Mouse (Mus musculus) 3134 (cell line): ENCODE results near the gene Zbtb25.
A peak's percentile ranks its signal among the peaks of the same experiment; 100 is the strongest.

Experiments
- DNase-seq: peaks from one replicate; pipeline ENCODE4 v3.0.0-alpha.2; 2011; ENCODE audit warnings: low spot score; ENCODE audit not compliant: insufficient read length; ENCODE audit errors: extremely low read depth

The Zbtb25 gene

DNA sequence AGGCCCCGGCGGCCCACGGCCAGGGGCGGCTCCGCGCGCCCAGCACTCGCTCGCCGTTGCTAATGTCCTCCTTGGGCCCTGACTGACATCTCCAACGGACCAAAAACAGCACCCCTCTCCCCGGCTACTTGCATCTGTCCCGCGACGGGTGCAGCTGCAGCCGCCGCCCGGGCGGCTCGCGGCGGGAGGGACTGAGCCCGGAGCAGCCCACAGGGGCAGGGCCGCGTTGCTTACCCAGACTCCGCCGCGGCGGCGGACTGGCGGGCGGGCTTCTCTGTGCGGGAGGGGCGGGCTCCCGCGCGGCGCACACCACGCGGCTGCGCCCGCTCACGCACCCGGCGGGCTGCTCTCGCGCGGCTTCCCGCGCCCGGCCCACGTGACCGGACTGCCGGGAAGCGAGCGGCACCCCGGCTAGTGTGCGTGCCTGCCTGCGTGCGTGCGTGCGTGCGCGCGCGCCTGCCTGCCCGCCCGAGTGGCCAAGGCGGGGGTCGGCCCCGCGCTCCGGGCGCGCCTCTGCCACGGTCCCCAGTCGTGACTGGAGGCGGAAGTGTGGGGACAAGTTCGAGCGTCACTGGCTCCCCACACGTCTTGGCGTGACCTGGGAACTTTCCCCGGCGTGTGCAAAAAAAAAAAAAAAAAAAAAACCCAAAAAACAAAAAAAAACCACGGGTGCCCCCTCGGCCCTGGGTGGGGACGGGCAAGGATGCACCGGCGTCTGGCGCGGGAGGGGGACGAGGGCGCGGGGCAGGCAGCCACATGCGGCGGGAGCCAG, at the start of gene Zbtb25:
Gene Zbtb25, minus strand, starts transcription at position 397 of the 772 bp plus-strand sequence.
- DNase-seq: peak; percentile 91

GRCm38 (mm10) chr12:76418346-76418745, 48.9 kb upstream of the Zbtb25 start:
- DNase-seq: no peak

DNA sequence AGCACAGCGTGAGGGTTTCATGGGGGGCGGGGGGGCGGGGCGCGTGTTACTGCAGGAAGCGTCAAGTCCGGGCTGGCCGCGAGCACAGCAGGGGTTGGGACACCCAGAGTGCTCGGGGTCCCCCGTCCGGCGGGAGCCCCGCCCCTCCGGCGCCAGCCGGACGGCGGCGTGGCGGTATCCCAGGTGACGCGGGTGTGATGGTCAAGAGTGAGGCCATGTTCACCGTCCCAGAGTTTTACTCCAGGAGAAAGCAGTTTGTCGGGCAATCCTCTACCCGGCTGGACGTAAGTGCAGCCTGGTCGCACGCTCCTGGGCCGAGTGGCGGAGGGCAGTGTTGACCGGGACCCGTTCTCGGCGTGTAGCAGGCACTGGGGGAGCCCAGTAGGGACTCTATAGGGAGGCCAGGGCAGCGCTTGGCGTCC, 48.0 kb upstream of the Zbtb25 start, which contains the start of gene Ppp1r36:
Gene Ppp1r36, plus strand, starts transcription at position 106 of the 422 bp plus-strand sequence.
- no peak for DNase-seq

DNA sequence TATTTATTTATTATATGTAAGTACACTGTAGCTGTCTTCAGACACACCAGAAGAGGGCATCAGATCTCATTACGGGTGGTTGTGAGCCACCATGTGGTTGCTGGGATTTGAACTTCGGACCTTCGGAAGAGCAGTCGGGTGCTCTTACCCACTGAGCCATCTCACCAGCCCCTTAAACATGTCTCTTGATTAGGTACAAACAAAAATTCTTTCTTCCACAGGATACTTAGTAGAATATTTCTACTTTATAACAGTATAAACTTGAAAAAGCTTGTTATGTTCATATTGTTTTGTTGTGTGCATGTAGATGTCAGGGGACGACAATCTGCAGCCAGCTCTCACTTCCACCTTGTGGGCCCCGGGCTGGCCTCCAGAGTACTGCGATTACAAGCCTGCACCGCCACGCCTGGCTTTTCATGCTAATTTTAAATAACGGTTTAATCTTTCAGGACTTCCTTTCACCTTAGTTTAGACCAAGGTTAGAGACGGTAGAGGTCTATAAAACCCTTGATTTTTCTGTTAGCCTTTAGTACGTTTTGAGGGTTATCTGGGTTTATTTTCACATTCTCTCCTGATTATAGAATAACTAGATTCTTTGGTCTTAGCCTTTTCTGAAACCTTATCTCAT, 46.1 kb upstream of the Zbtb25 start:
- DNase-seq: no peak

- DNase-seq: no peak
Measured at GRCm38 (mm10) chr12:76409166-76409565, 39.8 kb upstream of the Zbtb25 start.

- no peak for DNase-seq
Measured at GRCm38 (mm10) chr12:76407184-76407583, 37.8 kb upstream of the Zbtb25 start.

DNA sequence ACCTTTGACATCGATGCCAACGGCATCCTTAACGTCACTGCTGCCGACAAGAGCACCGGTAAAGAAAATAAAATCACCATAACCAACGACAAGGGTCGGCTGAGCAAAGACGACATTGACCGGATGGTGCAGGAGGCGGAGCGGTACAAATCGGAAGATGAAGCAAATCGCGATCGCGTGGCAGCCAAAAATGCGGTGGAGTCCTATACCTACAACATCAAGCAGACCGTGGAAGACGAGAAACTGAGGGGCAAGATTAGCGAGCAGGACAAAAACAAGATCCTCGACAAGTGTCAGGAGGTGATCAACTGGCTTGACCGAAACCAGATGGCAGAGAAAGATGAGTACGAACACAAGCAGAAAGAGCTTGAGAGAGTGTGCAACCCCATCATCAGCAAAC, 36.6 kb upstream of the Zbtb25 start:
- DNase-seq: no peak

DNA sequence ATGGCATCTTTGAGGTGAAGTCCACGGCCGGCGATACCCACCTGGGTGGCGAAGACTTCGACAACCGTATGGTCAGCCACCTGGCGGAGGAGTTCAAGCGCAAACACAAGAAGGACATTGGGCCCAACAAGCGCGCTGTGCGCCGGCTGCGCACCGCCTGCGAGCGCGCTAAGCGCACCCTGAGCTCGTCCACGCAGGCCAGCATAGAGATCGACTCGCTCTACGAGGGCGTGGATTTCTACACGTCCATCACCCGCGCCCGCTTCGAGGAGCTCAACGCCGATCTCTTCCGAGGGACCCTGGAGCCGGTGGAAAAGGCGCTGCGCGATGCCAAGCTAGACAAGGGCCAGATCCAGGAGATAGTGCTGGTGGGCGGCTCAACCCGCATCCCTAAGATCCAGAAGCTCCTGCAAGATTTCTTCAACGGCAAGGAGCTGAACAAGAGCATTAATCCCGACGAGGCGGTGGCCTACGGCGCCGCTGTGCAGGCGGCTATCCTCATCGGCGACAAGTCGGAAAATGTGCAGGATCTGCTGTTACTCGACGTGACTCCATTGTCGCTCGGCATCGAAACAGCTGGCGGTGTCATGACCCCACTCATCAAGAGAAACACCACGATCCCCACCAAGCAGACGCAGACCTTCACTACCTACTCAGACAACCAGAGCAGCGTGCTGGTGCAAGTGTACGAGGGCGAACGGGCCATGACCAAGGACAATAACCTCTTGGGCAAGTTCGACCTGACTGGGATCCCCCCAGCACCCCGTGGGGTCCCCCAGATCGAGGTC, 36.0 kb upstream of the Zbtb25 start:
- no peak for DNase-seq

DNA sequence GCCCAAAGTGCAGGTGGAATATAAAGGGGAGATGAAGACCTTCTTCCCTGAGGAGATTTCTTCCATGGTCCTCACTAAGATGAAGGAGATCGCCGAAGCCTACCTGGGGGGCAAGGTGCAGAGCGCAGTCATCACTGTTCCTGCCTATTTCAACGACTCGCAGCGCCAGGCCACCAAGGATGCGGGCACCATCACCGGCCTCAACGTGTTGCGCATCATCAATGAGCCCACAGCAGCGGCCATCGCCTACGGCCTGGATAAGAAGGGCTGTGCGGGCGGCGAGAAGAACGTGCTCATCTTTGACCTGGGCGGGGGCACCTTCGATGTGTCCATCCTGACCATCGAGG, 35.4 kb upstream of the Zbtb25 start:
- no peak for DNase-seq

DNA sequence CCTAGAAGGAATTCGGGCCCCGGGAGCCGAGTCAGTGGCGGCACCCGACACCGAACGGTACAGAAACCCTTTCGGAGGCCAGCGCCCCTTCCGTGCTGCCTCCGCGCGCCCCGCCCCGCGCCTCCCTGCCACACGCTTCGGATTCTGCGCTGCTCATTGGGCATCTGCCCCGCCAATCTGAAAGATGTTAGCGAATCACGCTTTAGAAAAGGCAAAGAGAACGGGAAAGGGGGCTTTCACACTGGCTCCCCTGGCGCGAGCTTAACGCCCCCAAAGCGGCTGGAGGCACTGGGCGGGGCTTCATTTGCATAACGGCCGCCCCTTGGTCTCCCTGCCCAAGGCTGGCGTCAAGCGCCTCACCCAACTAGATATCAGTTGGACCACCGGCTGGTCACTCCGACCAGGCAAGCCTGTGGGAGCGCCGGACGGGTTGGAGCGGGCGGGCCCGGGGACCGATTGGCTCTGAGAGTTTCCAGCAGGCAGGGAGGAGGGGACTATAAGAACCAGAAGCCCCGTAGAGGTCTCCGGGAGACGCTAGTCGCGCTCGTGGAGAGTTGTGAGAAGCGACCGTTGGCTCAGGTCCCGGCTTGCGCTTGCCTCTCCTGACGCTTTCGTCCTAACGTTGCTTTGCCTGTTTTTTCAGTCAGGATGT, 34.6 kb upstream of the Zbtb25 start, which contains the start of gene Hspa2:
Gene Hspa2, plus strand, starts transcription at position 291 of the 652 bp plus-strand sequence.
- DNase-seq: peak; percentile 93

GRCm38 (mm10) chr12:76402991-76403885, 33.8 kb upstream of the Zbtb25 start:
- DNase-seq: peak; percentile 92

DNA sequence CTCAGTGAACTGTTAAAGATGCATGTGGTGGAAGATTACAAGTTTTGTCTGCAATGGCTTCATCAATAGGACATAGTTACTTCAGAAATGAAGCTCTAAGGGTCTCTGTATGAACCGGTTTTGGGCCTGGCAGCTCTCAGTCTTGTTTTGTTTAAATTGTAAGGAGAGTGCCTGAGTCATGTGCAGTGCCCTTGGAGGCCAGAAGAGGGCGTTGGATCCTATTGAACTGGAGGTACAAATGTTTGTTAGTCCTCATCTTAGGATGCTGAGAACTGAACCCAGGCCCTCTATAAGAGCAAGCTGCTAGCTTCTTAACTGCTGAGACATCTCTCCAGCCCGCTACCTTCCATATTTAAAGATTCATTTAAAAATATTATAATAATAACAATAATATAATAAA, 32.3 kb upstream of the Zbtb25 start:
- DNase-seq: no peak

GRCm38 (mm10) chr12:76397281-76397680, 27.9 kb upstream of the Zbtb25 start:
- DNase-seq: no peak

GRCm38 (mm10) chr12:76392979-76393378, 23.6 kb upstream of the Zbtb25 start:
- DNase-seq: no peak

GRCm38 (mm10) chr12:76391595-76392271, 22.3 kb upstream of the Zbtb25 start:
- DNase-seq: no peak

- no peak for DNase-seq
Measured at GRCm38 (mm10) chr12:76388794-76389193, 19.4 kb upstream of the Zbtb25 start.

- no peak for DNase-seq
Measured at GRCm38 (mm10) chr12:76385342-76385741, 15.9 kb upstream of the Zbtb25 start.

DNA sequence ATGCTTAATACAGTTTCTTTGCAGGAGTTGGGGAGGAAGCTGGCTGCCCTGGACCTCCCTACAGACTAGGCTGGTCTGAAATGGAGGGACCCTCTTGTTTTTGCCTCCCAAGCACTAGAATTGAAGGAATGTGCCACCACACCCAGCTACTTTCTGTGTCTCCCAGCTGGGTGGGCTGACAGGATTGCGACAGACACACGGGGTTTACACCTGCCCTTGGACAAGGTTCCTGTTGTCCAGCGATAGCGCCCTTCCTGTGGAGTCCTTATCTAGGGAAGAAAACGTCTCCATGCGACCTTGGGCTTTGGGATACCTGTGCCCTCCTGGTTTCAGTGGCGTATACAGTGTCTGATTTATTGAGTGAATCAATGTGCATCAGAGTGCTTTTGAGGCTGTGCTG, 10.7 kb upstream of the Zbtb25 start:
- DNase-seq: no peak

GRCm38 (mm10) chr12:76378556-76378955, 9.2 kb upstream of the Zbtb25 start:
- DNase-seq: no peak
